Mouse (Mus musculus) spleen, postnatal 36 days (tissue): ENCODE measurements around the gene Kcnrg.

Experiments
- DNase-seq, 2 experiments: peaks; one replicate each; pipeline ENCODE4 v3.0.0; 2022; ENCODE audit warnings: low spot score in 2 of 2, mixed read lengths in 1 of 2

Kcnrg gene

DNA sequence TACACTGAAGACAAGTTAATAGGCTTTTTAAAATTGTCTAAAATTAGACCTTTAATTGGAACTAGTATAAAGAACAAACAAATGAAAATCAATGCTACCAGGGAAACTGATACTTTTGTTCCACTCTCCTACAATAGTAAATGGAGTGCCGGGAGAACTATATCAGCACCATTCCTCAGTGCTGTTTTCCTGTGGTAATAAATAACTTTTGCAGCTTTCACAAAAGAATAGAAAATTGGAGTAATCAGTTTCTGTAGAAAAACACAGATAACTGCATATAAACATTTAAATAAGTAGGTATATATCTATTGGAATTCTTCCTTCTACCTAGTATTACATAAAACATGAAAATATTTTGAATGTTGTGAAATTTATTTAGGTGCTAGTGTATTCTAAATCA, 38.3 kb downstream of the Kcnrg start:
- no peak for DNase-seq

DNA sequence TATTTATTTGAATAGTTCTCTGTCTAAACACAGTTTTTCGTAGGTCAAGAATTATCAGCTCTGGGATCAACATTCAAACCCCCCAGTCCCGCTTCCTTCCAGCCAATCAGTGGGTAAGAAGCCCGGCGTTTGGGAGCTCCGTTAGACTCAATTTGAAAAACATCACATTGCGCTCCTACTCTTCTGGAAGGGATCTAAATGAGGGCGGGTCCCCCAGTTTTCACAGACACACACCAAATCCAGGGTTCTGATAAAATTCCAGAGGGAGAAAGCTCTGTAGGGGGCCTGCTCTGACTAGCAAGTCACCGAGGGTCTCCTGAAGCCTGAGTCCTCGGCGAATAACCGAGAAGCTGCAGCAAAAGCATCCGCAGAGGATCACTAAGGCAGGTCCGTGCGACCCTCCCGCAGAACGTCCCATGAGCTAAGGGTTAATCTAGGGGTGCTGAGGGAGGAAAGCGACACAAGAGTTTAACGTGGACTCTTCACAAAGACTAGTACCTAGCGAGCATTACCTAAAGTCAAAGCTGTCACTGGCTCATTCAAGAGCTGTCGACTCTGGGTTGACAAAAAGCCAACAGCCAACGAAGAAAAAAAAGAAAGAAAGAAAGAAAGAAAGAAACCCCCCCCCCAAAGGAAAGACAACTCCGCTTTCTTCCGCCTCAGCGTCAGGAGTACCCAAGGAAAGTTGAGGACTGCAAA, 40.1 kb downstream of the Kcnrg start:
- peak; percentile 32 to 51 for DNase-seq

DNA sequence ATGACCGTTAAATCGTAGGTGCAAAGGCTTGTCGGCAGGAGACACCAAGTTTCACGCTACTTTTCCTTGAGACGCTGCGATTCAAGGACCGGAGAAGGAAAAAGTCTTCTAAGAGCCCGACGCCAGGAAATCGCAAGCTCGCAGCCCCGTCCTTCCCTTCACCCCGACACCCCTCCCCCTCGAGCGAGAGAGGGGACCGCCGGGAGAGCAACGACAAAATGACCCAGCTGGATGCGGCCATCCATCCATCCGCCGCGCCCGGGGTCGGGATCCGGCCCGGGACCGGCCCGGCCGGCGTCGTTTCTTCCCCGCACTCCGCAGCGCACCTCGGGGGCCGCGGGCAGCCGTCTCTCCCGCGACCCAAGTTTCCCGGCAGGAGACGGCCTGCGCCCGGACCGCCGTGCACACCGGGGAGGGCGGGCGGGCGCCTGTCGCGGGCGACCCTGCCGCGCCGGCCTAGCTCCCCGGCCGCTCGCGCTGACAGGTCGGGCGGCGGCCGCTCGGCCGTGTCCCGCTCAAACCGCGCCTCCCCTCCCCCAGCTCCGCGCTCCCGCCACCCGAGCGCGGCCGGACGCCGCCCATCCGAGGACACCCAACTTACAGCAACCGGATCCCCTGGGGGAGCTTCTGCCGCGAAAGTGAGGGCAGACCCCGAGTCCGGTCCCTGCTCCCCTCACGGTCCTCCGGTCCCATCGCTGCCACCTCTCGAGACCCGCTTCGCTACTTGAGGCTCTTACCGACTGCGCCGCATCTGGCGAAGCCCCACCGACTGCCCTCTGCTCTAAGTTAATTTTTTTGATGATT, 40.8 kb downstream of the Kcnrg start:
- peak; percentile 54 to 61 for DNase-seq

DNA sequence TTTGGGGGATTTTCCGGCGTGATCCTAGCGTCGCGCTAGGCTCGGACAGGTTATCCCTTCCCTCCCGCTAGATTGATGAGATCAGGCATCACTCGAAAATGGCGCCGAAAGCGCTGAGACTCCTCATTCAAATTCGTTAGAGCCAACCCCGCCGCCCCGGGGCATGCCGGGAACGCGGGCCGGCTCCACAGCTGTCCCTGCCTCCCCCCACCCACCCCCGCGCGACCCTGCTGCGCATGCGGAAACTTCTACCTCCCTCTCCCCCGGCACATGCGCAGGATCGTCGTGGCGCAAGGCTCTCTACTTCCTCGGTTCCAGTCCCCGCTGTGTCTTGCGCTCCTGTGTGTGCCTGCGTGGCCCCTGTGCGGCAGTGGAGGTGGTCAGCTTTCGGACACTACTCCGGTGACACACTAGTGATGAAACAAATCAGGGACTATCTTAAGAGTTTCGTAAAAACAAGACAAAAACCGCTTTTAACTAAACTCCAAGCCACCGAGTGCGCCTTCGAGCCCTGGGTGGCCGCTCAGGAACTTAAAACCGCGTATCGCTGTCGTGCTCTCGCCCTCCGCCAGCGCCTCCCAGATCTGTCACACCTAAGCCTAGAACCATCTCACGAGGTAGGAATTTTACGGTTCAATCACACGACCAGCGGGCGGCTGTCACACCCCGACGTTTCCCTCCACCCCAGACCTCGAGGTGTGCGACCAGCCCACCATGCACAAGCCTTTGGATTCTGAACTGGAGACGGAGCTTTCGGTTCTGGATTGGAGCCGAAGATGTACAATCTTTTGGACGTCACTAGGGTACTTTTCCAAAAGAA, 41.6 kb downstream of the Kcnrg start:
- DNase-seq, result peak; percentile 96 to 97

DNA sequence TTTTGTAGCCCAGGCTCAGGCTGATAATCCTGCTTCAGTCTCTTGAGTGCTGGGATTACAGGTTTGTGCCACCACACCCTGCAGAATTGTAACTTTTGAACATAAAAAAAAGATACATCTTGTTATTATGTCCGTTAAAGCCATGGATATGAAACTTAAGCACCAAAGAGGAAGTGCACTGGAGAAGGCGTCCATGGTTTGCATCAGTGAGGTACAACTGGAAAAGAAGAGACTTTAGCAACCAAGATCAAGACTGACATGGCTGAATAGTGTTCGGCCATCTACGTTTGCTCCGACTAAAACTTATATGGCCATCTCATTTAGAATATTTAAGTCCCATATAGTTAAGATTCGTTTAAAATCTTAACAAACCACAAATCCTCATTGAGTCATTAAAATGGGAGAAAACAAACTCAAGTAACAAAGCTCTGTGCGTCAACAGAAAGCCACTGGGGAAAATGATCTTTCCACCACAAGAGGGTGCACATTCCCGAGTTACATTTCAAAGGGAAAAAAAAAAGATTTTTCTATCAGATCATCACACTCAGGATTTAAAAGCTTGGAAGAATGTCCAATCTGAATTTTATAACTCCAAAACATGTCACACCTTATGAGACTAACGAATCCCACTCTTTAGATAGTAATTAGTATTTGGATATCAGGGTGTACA, 43.2 kb downstream of the Kcnrg start:
- DNase-seq, result peak in 1 of 2 experiments; percentile 23

DNA sequence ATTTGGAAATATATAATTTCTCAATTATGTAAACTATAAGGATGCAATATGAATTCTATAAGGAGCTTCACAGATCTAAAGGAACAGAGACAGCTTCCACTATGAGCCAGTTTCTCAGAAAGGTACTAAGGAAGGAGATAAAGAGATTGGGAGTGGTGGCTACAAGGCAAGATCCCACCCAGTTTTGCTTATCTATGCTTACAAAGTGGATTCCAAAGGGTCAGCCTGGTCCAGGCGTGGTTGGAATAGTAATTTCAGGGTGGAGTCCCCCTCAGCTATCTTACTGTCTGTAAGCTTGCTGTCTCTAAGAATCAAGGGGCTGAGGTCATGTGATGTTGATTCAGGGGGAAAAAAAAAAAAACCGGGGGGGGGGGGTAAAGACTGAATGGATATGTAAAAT, 49.2 kb downstream of the Kcnrg start:
- peak; percentile 26 to 56 for DNase-seq

DNA sequence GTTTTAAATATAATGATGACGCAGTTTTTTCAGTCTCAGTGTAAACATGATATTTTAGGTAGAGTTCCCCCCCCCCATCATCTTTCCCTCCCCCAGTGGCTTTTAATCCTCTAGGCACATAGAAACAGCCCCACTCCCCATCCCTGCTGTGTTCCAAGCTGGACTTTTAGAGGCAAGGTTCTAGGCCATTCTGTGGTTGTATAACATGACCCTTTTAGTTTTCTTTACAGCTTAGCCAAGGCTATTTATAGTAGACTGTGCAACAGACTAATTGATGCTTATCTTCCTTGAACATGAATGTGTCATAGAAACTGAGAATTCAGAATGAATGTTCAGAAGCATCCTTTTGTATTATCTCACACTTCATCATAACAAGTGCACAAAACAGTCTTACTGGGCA, 54.2 kb downstream of the Kcnrg start:
- DNase-seq, result no peak

DNA sequence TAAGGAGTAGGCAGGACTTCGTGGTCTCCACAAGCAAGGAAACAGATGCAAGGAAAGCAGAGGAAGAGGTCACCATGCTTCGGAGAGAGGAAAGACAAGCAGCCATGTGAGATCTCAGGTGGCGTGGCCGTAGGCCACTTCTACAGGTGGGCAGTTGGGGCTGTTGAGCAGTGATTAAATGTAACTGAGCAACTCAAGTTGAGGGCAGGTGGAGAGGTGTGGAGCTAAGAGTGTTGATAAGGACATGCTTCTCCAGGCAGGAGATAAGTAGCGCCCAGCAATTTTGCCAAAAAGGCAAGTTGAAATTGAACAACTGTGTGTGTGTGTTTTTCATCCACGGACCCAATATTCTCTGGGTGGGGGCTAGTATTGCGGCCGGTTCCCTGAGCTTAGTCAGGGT, 55.0 kb downstream of the Kcnrg start:
- DNase-seq, result no peak
